Mouse (Mus musculus) 3134 (cell line): Measurements from ENCODE around the gene Hist1h2bk.

ENCODE experiments used
- DNase-seq: peaks from one replicate; pipeline ENCODE4 v3.0.0-alpha.2; 2011; ENCODE audit warnings: low spot score; ENCODE audit not compliant: insufficient read length; ENCODE audit errors: extremely low read depth

Gene Hist1h2bk

GRCm38 (mm10) chr13:22035267-22036148, at the start of gene Hist1h2bk, which contains the start of gene Hist1h2ah:
Hist1h2bk (plus strand) TSS chr13:22035870.
Hist1h2ah (minus strand) TSS chr13:22035568.
- DNase-seq = peak; percentile 94

DNA sequence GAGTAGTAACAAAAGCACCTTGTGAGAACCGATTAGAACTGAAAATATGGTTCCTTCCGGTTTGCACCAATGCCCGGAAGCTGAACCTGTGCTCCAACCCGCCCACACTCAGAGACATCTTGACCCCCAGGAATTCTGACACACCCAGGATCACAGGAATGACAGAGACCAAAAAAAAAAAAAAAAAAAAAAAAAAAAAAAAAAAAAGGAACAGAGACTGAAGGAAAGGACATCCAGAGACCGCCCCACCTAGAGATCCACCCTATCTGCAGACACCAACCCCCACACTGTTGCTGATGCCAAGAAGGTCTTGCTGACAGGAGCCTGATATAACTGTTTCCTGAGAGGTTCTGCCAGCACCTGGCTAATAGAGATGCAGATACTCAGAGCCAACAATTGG, 43.1 kb upstream of the Hist1h2bk start:
- no peak for DNase-seq

DNA sequence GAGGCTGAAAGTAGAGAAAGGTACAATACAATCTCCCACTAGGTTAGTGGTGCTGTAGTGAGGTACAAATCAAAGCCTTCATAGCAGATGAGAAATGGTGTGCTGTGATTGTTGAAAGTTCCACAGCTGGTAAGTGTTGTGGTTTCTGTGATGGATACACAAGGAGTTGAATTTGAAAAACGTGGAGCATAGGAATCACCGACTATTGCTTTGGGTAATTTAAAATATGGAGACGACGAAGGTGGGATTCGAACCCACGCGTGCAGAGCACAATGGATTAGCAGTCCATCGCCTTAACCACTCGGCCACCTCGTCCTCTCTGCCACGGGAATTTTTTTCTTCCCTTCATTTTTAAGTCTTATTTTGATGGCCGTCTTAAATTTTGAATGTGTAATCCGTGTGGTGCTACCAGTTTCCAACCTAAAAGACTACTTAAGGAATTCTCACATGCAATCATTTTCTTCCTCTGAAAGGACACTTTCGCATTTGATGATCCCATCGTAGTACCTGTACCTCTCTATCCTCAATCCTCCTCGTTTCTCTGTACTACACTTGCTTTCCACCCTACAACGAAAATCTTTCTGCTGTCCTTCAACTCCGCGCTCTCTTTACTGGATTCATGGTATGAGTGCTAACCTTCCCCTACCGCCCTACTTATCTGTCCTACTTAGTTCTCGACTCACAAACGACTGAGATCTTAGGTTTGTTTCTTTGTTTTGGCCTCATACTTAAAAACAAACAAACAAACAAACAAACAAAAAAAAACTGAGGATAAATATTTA, 41.5 kb upstream of the Hist1h2bk start:
- peak; percentile 66 for DNase-seq

DNA sequence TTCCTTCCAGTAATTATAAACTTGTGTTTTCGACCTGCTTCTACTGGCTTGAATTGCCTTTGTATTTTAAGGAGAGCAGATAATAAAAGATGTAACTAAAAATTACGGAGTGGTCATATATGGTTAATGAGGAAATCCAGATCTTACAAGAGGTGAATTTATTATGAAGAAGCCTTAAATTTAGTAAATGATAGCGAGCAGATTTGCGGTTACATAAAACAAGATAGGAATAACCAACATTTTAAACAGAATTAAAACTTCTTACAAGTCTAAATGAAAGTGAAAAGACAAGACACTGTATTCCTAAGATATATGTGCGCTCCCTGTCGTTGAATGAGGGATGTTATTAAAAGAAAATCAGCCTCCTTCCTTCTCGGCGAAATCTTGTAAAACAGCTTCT, 40.8 kb upstream of the Hist1h2bk start:
- no peak for DNase-seq

DNA sequence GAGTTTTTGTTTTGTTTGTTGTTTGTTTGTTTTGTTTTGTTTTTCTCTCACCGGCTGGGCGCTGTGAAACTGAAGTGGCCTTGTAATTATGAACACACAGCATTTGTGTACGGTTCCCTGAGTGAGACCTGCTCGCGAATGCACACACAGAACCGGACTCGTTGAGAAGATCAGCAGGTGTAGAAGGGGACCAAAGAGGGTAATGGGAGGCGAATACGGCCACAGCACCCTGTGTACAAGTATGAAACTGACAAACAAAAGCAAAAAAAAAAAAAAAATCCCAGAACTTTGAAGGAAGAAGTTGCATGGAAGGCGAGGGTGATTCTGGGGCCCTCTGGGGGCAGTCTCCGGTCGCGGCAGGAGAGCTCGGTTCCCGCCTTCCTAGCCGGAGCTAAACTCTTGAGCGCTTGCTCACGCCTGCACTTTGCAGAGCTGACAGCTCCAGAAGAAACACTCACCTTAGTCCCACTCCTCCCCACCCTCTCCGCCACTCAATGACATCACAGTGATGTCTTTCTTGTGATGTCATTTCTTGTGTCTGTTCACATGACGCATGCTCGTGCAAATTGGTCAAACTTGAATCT, 40.2 kb upstream of the Hist1h2bk start:
- peak; percentile 66 for DNase-seq

- DNase-seq = peak; percentile 49
Measured at GRCm38 (mm10) chr13:21996101-21996839, 39.4 kb upstream of the Hist1h2bk start.

DNA sequence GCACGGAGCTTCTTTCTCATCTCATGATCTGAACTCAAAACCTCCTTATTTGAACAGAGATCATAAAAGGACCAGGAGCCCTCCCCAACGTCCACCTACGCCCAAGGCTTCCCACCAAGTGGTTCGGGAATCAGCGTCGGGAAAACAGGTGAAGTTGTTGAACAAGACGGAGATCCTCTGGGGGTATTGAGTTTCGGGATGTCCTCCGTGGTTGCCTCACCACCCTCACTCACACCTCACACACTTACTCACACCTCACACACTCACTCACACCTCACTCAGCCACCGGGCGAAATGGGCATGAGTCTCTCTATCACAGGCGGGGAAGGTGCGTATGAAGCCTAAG, 38.9 kb upstream of the Hist1h2bk start:
- DNase-seq = no peak

DNA sequence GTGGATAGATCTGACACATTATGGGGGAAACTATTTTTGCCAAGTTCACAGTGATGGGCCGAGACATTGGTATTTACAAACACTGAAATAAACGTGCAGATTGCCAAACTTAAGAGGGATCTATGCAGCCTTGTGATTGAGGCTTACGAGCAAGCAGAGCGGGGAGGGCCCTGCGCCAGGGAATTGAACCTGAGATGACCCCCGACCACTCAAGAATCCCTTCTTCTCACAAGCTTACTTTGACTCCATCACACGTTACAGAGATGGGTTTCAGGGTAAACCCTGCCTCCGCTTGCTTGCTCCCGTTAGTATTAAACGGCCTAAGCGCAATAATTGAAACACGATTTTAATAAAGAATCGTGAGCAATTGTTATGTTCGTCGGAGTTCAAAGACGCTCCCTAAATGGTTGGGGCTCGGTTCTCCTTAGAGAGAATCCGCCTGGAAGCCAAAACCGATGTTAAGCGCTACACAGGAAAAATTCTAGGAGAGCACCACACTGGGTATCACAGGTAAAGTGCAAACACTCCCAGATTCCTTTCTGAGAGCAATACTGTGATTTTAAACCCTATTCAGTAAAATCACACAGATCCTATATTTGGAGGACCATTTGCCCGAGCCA, 38.4 kb upstream of the Hist1h2bk start:
- DNase-seq = no peak

DNA sequence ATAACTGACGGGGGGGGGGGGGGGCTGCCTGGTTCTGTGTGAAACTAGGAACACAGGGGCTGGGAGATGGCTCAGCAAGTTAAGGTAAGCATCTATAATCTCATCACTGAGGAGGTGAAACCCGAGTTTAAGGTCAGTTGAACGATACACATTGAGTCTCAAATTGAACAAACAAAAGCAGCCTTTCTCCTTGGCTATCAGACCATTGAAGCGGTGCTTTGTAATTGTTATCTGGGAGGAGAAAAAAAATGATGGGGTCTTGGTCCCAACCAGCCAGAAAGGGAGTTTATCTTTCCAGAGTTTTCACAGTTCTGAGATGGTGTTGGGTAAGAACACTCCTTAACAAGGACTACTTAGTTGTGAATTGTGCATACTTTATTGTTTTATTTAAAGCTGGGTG, 37.8 kb upstream of the Hist1h2bk start:
- DNase-seq = no peak

DNA sequence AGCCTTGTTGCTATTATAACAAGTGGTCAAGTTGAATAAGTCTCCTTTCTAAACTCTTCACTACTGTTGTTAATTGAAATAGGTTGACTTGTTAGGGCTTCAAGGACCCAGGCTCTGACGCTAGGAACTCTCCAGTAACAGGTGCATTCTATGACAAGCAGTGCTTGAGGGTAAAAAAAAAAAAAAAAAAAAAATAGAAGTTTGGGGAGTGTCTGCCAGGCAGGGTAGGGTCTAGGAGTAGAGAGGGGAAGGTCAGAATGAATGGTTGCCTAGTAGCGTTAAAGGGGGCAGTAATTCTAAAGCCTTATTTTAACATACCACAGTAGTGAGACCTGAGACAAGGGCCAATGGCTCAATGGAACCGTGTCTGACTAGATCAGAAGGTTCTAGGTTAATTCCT, 37.3 kb upstream of the Hist1h2bk start:
- DNase-seq = no peak

GRCm38 (mm10) chr13:21999147-21999546, 36.5 kb upstream of the Hist1h2bk start:
- no peak for DNase-seq

DNA sequence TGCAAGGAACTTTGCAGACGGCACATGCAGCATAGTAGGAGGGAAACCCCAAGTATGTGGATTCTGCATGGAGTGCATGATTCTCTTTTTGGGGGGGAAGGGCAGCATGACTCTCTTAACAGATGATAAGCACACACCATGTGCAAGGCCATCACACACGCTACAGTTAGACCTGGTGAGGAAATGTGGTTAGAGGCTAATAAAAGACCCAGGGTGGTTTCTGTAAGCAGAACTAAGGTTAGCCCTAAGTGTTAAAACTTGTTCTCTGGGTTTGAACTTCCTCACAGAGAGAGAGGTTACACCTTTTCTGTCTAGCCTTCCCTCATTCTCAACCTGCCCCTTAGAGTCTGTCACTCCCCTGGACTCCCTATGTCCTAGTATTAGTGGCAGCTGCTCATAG, 34.3 kb upstream of the Hist1h2bk start:
- no peak for DNase-seq

DNA sequence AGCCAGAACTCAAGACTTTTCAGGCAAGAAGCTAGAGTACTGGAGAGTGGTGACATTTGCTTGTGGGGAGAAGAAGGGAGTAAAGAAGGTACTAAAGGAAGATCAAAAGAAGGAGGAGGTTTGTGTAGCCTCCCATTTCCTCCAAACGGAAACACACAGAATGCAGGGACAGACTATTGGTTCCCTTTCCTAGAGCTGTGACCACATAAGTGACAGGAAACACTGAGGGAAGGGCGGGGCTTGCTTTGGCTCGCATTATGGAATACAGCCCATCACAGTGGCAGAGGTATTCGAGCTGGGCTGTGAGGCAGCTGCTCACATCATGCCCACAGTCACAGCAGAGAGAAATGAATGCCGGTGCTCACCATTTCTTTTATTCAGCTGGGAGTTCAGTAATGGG, 33.8 kb upstream of the Hist1h2bk start:
- DNase-seq = no peak

DNA sequence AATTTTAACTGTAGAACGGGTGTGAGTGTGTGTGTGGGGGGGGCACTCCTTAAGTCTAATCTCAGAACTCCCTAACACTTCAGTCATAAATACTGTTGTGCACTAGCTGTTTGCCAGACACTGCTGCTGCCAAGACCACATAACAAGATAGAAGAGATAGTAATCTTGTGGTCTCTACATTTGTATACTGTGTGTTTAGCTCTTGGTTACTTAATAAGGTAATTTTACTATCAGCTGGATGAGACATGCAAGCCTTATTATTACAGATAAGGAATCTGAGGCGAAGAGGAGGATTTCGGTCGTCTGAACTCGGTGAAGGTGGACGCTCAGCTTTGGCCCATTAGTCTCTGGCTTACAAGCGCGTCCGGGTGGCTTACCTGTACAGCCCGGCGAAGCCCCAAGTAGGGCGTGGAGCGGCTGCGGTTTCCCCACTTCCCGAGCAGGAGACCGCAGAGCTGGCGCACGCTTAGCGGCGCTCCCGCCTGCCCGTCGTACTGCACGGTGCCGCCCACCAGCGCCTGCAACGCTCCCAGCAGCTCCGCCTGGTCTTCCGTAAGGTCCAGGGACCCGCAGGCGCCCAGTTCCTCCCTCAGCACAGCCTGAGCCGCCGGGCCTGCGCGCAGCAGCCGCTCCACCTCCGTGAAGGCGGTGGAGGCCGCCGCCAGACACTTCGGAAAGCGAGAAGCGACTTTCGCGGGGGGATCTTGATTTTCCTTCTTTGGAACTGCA, 29.9 kb upstream of the Hist1h2bk start:
- DNase-seq = peak; percentile 83

DNA sequence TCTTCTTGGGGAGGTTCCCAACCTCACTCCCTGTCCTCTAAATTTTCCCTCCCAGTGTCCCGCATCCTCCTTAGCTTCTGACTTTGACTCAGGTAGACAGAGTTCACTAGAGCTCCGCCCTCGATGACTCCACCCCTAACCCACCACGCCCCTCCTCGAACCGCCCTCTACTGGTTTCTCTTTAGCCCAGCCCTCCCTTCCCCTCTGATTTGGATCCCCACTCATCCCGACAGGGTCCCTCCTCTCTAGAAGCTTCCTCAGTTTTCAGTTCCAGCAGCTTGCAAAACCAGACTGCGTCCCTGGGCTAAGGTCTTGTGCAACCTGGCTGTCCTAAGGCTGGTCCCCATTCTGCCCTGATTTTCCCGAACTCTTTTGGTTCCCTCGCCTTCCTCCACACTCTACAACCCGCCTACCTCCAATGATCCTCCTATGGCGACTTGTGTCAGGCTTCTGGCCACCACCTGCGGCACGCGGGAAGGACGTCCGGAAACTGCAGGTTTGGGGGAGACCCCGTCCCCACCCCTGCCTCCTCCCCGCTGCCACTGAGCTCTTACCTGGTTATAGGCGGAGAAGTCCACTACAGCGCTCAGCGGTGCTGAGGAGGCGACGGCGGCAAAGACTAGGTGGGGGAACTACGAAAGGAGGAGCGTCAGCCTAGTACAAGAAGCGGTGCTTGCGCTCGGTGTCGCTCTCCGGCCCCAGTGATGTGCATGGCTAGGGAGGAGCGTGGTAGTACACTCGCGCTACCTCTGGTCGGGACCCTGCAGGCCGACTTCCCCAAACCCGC, 29.1 kb upstream of the Hist1h2bk start:
- DNase-seq = peak; percentile 80

GRCm38 (mm10) chr13:22007121-22007510, 28.6 kb upstream of the Hist1h2bk start:
- DNase-seq = no peak

- no peak for DNase-seq
Measured at GRCm38 (mm10) chr13:22007872-22008271, 27.8 kb upstream of the Hist1h2bk start.

DNA sequence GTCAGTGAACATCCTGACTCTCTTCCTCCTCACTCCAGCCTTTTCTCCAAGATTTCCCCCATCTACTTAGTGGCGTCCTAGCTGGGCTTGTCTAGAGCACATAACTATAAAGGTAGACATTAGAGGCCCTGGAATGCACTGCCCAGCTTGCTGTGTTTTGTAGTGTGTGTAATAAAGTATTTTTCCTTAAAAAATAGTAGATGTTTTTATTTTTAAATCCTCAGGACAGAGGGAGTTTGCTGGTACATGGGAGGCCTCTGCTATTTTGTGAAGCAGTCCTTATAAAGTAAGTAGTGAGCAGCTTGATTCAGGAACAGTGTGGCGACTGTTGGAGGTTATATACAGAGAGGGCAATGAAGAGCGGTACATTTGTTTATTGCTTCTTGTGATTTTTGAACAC, 27.0 kb upstream of the Hist1h2bk start:
- DNase-seq = no peak

- DNase-seq = no peak
Measured at GRCm38 (mm10) chr13:22009642-22010041, 26.0 kb upstream of the Hist1h2bk start, which contains the start of gene Prss16. Prss16 (minus strand) TSS chr13:22009742.
